Mouse (Mus musculus): ENCODE results near the gene 2310030G06Rik. TPM values are rescaled to one million over a fixed set of nuclear protein-coding genes. Genes with fewer than 3 reads are reported as not detected.

2310030G06Rik gene
- polyA plus RNA-seq, 1 experiment from 2014 or later = 0.79 TPM

GRCm38 (mm10) chr9:50752054-50752602 lies 5.8 kb upstream of the 2310030G06Rik start, which contains the start of gene Hspb2:
Gene Hspb2, minus strand, starts transcription at chr9:50752354.
- Histone ChIP-seq H3K4me1 (replicated peaks; ENCODE audit: control insufficient read depth, insufficient read depth, low read length) (no peaks in the 10 kb centered on the region), H3K36me3 (ENCODE audit: control insufficient read depth, insufficient read depth, low read length) (no peaks in the 10 kb centered on the region), H3K9me3 (ENCODE audit: control insufficient read depth, low read length) (no peaks in the 10 kb centered on the region), H3K27me3 (ENCODE audit: control insufficient read depth, insufficient read depth, low read length) (no peaks in the 10 kb centered on the region), H3K27ac (ENCODE audit: low read depth, low read length) (no peak within 1 kb of the TSS), H3K4me2 (ENCODE audit: low read depth, low read length, severe bottlenecking) (no peak within 1 kb of the TSS), H3K4me3 (ENCODE audit: low read depth, low read length) (no peak within 1 kb of the TSS), H3K9ac (ENCODE audit: low read length) (no peak within 1 kb of the TSS)
- ATAC-seq (replicated peaks; ENCODE audit: low FRiP score) (no peak), DNase-seq (ENCODE audit: low spot score) (no peak)
- WGBS = 71% methylated on average over 14 of the region's 14 CpGs

GRCm38 (mm10) chr9:50751323-50751722 lies 5.0 kb upstream of the 2310030G06Rik start, which contains the start of gene Cryab:
Gene Cryab, plus strand, starts transcription at chr9:50751325.
- H3K9ac ChIP-seq (ENCODE audit: low read length) = no peak within 1 kb of the TSS
- no peak for ATAC-seq (replicated peaks; ENCODE audit: low FRiP score)
- H3K4me3 ChIP-seq (ENCODE audit: low read depth, low read length) = no peak within 1 kb of the TSS
- H3K36me3 ChIP-seq (ENCODE audit: control insufficient read depth, insufficient read depth, low read length) = no peaks in the 10 kb centered on the region
- H3K4me1 ChIP-seq (replicated peaks; ENCODE audit: control insufficient read depth, insufficient read depth, low read length) = 0 out of 2 replicates have a peak, but pooled peaks cover 2% of the 10 kb centered on the region
- H3K9me3 ChIP-seq (ENCODE audit: control insufficient read depth, low read length) = no peaks in the 10 kb centered on the region
- H3K4me2 ChIP-seq (ENCODE audit: low read depth, low read length, severe bottlenecking) = no peak within 1 kb of the TSS
- WGBS = 84% methylated on average over 22 of the region's 22 CpGs
- 0 out of 2 replicates have a peak, but pooled peaks cover 3% of the 10 kb centered on the region for H3K27me3 ChIP-seq (ENCODE audit: control insufficient read depth, insufficient read depth, low read length)
- DNase-seq (ENCODE audit: low spot score) = no peak
- no peak within 1 kb of the TSS for H3K27ac ChIP-seq (ENCODE audit: low read depth, low read length)

GRCm38 (mm10) chr9:50750706-50751105 lies 4.4 kb upstream of the 2310030G06Rik start:
- Histone ChIP-seq H3K4me2 (ENCODE audit: low read depth, low read length, severe bottlenecking) (no peak overlapping the region), H3K27me3 (ENCODE audit: control insufficient read depth, insufficient read depth, low read length) (0 out of 2 replicates have a peak, but pooled peaks cover 3% of the 10 kb centered on the region), H3K9ac (ENCODE audit: low read length) (no peak overlapping the region), H3K36me3 (ENCODE audit: control insufficient read depth, insufficient read depth, low read length) (no peaks in the 10 kb centered on the region), H3K9me3 (ENCODE audit: control insufficient read depth, low read length) (no peaks in the 10 kb centered on the region), H3K4me3 (ENCODE audit: low read depth, low read length) (no peak overlapping the region), H3K4me1 (replicated peaks; ENCODE audit: control insufficient read depth, insufficient read depth, low read length) (0 out of 2 replicates have a peak, but pooled peaks cover 2% of the 10 kb centered on the region), H3K27ac (ENCODE audit: low read depth, low read length) (no peak overlapping the region)
- ATAC-seq (replicated peaks; ENCODE audit: low FRiP score) (no peak), DNase-seq (ENCODE audit: low spot score) (no peak)
- 77% methylated on average over 6 of the region's 6 CpGs for WGBS

GRCm38 (mm10) chr9:50745806-50746205 lies 530 bp downstream of the 2310030G06Rik start:
- Histone ChIP-seq H3K4me3 (ENCODE audit: low read depth, low read length) (peak overlapping the region; percentile 30), H3K27me3 (ENCODE audit: control insufficient read depth, insufficient read depth, low read length) (0 out of 2 replicates have a peak, but pooled peaks cover 3% of the 10 kb centered on the region), H3K9ac (ENCODE audit: low read length) (peak overlapping the region; percentile 41; the same call in 1 of the 2 replicates), H3K27ac (ENCODE audit: low read depth, low read length) (no peak overlapping the region), H3K4me1 (replicated peaks; ENCODE audit: control insufficient read depth, insufficient read depth, low read length) (0 out of 2 replicates have a peak, but pooled peaks cover 2% of the 10 kb centered on the region), H3K4me2 (ENCODE audit: low read depth, low read length, severe bottlenecking) (peak overlapping the region; percentile 62), H3K36me3 (ENCODE audit: control insufficient read depth, insufficient read depth, low read length) (no peaks in the 10 kb centered on the region), H3K9me3 (ENCODE audit: control insufficient read depth, low read length) (no peaks in the 10 kb centered on the region)
- no peak for DNase-seq (ENCODE audit: low spot score)
- no peak for ATAC-seq (replicated peaks; ENCODE audit: low FRiP score)
- 15% methylated on average over 7 of the region's 7 CpGs for WGBS

DNA sequence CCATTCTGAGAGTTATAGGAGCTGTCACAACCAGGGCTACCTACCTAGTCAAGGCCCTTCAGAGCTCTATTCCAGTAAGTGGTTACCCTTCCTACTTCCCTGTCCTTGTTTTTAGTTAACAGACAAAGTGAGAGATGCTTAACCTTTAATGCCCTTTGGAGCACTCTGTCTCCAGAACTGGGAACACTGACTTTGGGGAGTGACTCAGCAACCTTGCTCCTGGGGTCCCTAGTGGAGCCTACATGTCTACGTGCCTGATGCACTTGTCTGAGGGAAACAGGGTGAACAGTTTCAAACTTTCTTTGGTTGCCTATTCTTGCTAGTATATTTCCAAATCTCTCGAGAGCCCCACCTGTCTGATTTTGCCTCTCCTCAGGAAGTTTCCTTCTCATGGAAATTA lies 3.6 kb downstream of the 2310030G06Rik start:
- 0 out of 2 replicates have a peak, but pooled peaks cover 3% of the 10 kb centered on the region for H3K27me3 ChIP-seq (ENCODE audit: control insufficient read depth, insufficient read depth, low read length)
- H3K4me2 ChIP-seq (ENCODE audit: low read depth, low read length, severe bottlenecking) = no peak overlapping the region
- no peak overlapping the region for H3K4me3 ChIP-seq (ENCODE audit: low read depth, low read length)
- no peaks in the 10 kb centered on the region for H3K9me3 ChIP-seq (ENCODE audit: control insufficient read depth, low read length)
- 80% methylated on average over 2 of the region's 2 CpGs for WGBS
- H3K36me3 ChIP-seq (ENCODE audit: control insufficient read depth, insufficient read depth, low read length) = no peaks in the 10 kb centered on the region
- DNase-seq (ENCODE audit: low spot score) (no peak), ATAC-seq (replicated peaks; ENCODE audit: low FRiP score) (no peak)
- 0 out of 2 replicates have a peak, but pooled peaks cover 4% of the 10 kb centered on the region for H3K4me1 ChIP-seq (replicated peaks; ENCODE audit: control insufficient read depth, insufficient read depth, low read length)
- no peak overlapping the region for H3K9ac ChIP-seq (ENCODE audit: low read length)
- no peak overlapping the region for H3K27ac ChIP-seq (ENCODE audit: low read depth, low read length)

GRCm38 (mm10) chr9:50742261-50742660 lies 4.1 kb downstream of the 2310030G06Rik start:
- Histone ChIP-seq H3K36me3 (ENCODE audit: control insufficient read depth, insufficient read depth, low read length) (no peaks in the 10 kb centered on the region), H3K4me3 (ENCODE audit: low read depth, low read length) (no peak overlapping the region)
- WGBS = 83% methylated on average over 3 of the region's 3 CpGs

GRCm38 (mm10) chr9:50740867-50741784 lies 5.2 kb downstream of the 2310030G06Rik start:
- Histone ChIP-seq H3K9ac (ENCODE audit: low read length) (no peak overlapping the region), H3K9me3 (ENCODE audit: control insufficient read depth, low read length) (no peaks in the 10 kb centered on the region)
- whole genome bisulfite sequencing = 90% methylated on average over 14 of the region's 14 CpGs

More at GRCm38 (mm10) chr9:50742261-50742660, 4.1 kb downstream of the 2310030G06Rik start:
- Histone ChIP-seq H3K9me3 (ENCODE audit: control insufficient read depth, low read length) (no peaks in the 10 kb centered on the region), H3K27me3 (ENCODE audit: control insufficient read depth, insufficient read depth, low read length) (0 out of 2 replicates have a peak, but pooled peaks cover 3% of the 10 kb centered on the region), H3K9ac (ENCODE audit: low read length) (no peak overlapping the region), H3K4me1 (replicated peaks; ENCODE audit: control insufficient read depth, insufficient read depth, low read length) (0 out of 2 replicates have a peak, but pooled peaks cover 4% of the 10 kb centered on the region), H3K27ac (ENCODE audit: low read depth, low read length) (no peak overlapping the region), H3K4me2 (ENCODE audit: low read depth, low read length, severe bottlenecking) (no peak overlapping the region)
- DNase-seq (ENCODE audit: low spot score) = no peak
- no peak for ATAC-seq (replicated peaks; ENCODE audit: low FRiP score)

More at GRCm38 (mm10) chr9:50740867-50741784, 5.2 kb downstream of the 2310030G06Rik start:
- Histone ChIP-seq H3K4me2 (ENCODE audit: low read depth, low read length, severe bottlenecking) (no peak overlapping the region), H3K27ac (ENCODE audit: low read depth, low read length) (no peak overlapping the region), H3K4me3 (ENCODE audit: low read depth, low read length) (no peak overlapping the region), H3K27me3 (ENCODE audit: control insufficient read depth, insufficient read depth, low read length) (no peaks in the 10 kb centered on the region; the same call in 1 of the 2 replicates), H3K36me3 (ENCODE audit: control insufficient read depth, insufficient read depth, low read length) (no peaks in the 10 kb centered on the region), H3K4me1 (replicated peaks; ENCODE audit: control insufficient read depth, insufficient read depth, low read length) (0 out of 2 replicates have a peak, but pooled peaks cover 2% of the 10 kb centered on the region)
- no peak for ATAC-seq (replicated peaks; ENCODE audit: low FRiP score)
- DNase-seq (ENCODE audit: low spot score) = no peak
